Mouse (Mus musculus): ENCODE data around the gene Rps16. TPM values are rescaled to one million over a fixed set of nuclear protein-coding genes. Genes with fewer than 3 reads are reported as not detected.
A peak's percentile ranks its signal among the peaks of the same experiment; 100 is the strongest.

The Rps16 gene
- polyA plus RNA-seq, 1 experiment from 2014 or later = 844 TPM

- no peaks in the 10 kb centered on the region for H3K9me3 ChIP-seq
- H3K27me3 ChIP-seq (ENCODE audit: insufficient read depth, poor library complexity, severe bottlenecking) = no peaks in the 10 kb centered on the region
- peaks cover 38% of the 10 kb centered on the region for H3K36me3 ChIP-seq
- peak overlapping the region; percentile 96 for H3K27ac ChIP-seq
- DNase-seq (ENCODE audit: low spot score) = no peak
- under 1% methylated on average over 43 of the region's 43 CpGs for WGBS
- peak overlapping the region; percentile 87 for H3K4me3 ChIP-seq
- peaks cover 56% of the 10 kb centered on the region for H3K4me1 ChIP-seq
Observed at GRCm38 (mm10) chr7:28371514-28371989, 21.1 kb downstream of the Rps16 start.

- under 1% methylated on average over 59 of the region's 66 CpGs for WGBS
- H3K4me1 ChIP-seq = peaks cover 65% of the 10 kb centered on the region
Observed at GRCm38 (mm10) chr7:28372251-28373108, 22.0 kb downstream of the Rps16 start, which contains the start of gene Plekhg2. Plekhg2 (minus strand) TSS chr7:28372599.

GRCm38 (mm10) chr7:28373131-28373581 lies 22.7 kb downstream of the Rps16 start:
- 1% methylated on average over 9 of the region's 9 CpGs for WGBS
- no peaks in the 10 kb centered on the region for H3K9me3 ChIP-seq
- no peak for DNase-seq (ENCODE audit: low spot score)
- H3K4me3 ChIP-seq = peak overlapping the region; percentile 87
- no peaks in the 10 kb centered on the region for H3K27me3 ChIP-seq (ENCODE audit: insufficient read depth, poor library complexity, severe bottlenecking)
- peaks cover 68% of the 10 kb centered on the region for H3K4me1 ChIP-seq
- H3K36me3 ChIP-seq = peaks cover 31% of the 10 kb centered on the region
- peak overlapping the region; percentile 96 for H3K27ac ChIP-seq

More at GRCm38 (mm10) chr7:28372251-28373108, 22.0 kb downstream of the Rps16 start, which contains the start of gene Plekhg2:
- Histone ChIP-seq H3K36me3 (peaks cover 33% of the 10 kb centered on the region), H3K9me3 (no peaks in the 10 kb centered on the region), H3K27ac (peak within 1 kb of the TSS; percentile 96), H3K4me3 (peak within 1 kb of the TSS; percentile 87), H3K27me3 (ENCODE audit: insufficient read depth, poor library complexity, severe bottlenecking) (no peaks in the 10 kb centered on the region)
- DNase-seq (ENCODE audit: low spot score) = peak; percentile 99

- no peak for DNase-seq (ENCODE audit: low spot score)
- Histone ChIP-seq H3K4me1 (peaks cover 65% of the 10 kb centered on the region), H3K36me3 (peaks cover 23% of the 10 kb centered on the region), H3K27me3 (ENCODE audit: insufficient read depth, poor library complexity, severe bottlenecking) (no peaks in the 10 kb centered on the region), H3K4me3 (peak overlapping the region; percentile 22; the same call in 1 of the 2 replicates), H3K9me3 (no peaks in the 10 kb centered on the region), H3K27ac (peak overlapping the region; percentile 97)
- 82% methylated on average over 7 of the region's 7 CpGs for WGBS
Observed at GRCm38 (mm10) chr7:28373891-28374495, 23.5 kb downstream of the Rps16 start.

- DNase-seq (ENCODE audit: low spot score) = no peak
- H3K4me1 ChIP-seq = peaks cover 64% of the 10 kb centered on the region
- 74% methylated on average over 10 of the region's 10 CpGs for WGBS
- no peaks in the 10 kb centered on the region for H3K9me3 ChIP-seq
- H3K27me3 ChIP-seq (ENCODE audit: insufficient read depth, poor library complexity, severe bottlenecking) = no peaks in the 10 kb centered on the region
- peak overlapping the region; percentile 97 for H3K27ac ChIP-seq
- H3K36me3 ChIP-seq = peaks cover 16% of the 10 kb centered on the region
- peak overlapping the region; percentile 55 for H3K4me3 ChIP-seq
Observed at GRCm38 (mm10) chr7:28374647-28375046, 24.2 kb downstream of the Rps16 start.

- Histone ChIP-seq H3K27me3 (ENCODE audit: insufficient read depth, poor library complexity, severe bottlenecking) (no peaks in the 10 kb centered on the region), H3K36me3 (peaks cover 9% of the 10 kb centered on the region), H3K4me3 (peak overlapping the region; percentile 55), H3K9me3 (no peaks in the 10 kb centered on the region), H3K4me1 (peaks cover 60% of the 10 kb centered on the region), H3K27ac (peak overlapping the region; percentile 97)
- WGBS = under 1% methylated on average over 36 of the region's 36 CpGs
- peak; percentile 97 for DNase-seq (ENCODE audit: low spot score)
Observed at GRCm38 (mm10) chr7:28375176-28375921, 24.9 kb downstream of the Rps16 start.

- Histone ChIP-seq H3K4me1 (peaks cover 61% of the 10 kb centered on the region), H3K4me3 (peak overlapping the region; percentile 55), H3K27me3 (ENCODE audit: insufficient read depth, poor library complexity, severe bottlenecking) (no peaks in the 10 kb centered on the region), H3K36me3 (peaks cover 9% of the 10 kb centered on the region), H3K27ac (peak overlapping the region; percentile 97), H3K9me3 (no peaks in the 10 kb centered on the region)
- WGBS = 2% methylated on average over 30 of the region's 30 CpGs
- DNase-seq (ENCODE audit: low spot score) = peak; percentile 90
Observed at GRCm38 (mm10) chr7:28376011-28376771, 25.7 kb downstream of the Rps16 start.

GRCm38 (mm10) chr7:28377190-28378065 lies 27.0 kb downstream of the Rps16 start:
- H3K4me3 ChIP-seq = peak overlapping the region; percentile 80
- H3K9me3 ChIP-seq = no peaks in the 10 kb centered on the region
- no peak for DNase-seq (ENCODE audit: low spot score)
- peaks cover 9% of the 10 kb centered on the region for H3K36me3 ChIP-seq
- no peaks in the 10 kb centered on the region for H3K27me3 ChIP-seq (ENCODE audit: insufficient read depth, poor library complexity, severe bottlenecking)
- 64% methylated on average over 18 of the region's 18 CpGs for whole genome bisulfite sequencing
- peak overlapping the region; percentile 97 for H3K27ac ChIP-seq
- H3K4me1 ChIP-seq = peaks cover 73% of the 10 kb centered on the region

- Histone ChIP-seq H3K36me3 (peaks cover 9% of the 10 kb centered on the region), H3K27ac (peak overlapping the region; percentile 97), H3K4me1 (peaks cover 81% of the 10 kb centered on the region), H3K9me3 (no peaks in the 10 kb centered on the region), H3K4me3 (peak overlapping the region; percentile 80), H3K27me3 (ENCODE audit: insufficient read depth, poor library complexity, severe bottlenecking) (no peaks in the 10 kb centered on the region)
- no peak for DNase-seq (ENCODE audit: low spot score)
- 33% methylated on average over 32 of the region's 32 CpGs for WGBS
Observed at GRCm38 (mm10) chr7:28378066-28378690, 27.7 kb downstream of the Rps16 start.

GRCm38 (mm10) chr7:28378769-28379651 lies 28.6 kb downstream of the Rps16 start:
- Histone ChIP-seq H3K27me3 (ENCODE audit: insufficient read depth, poor library complexity, severe bottlenecking) (no peaks in the 10 kb centered on the region), H3K4me3 (peak overlapping the region; percentile 80), H3K36me3 (peaks cover 9% of the 10 kb centered on the region), H3K4me1 (peaks cover 83% of the 10 kb centered on the region), H3K9me3 (no peaks in the 10 kb centered on the region), H3K27ac (peak overlapping the region; percentile 97)
- under 1% methylated on average over 53 of the region's 53 CpGs for WGBS
- DNase-seq (ENCODE audit: low spot score) = peak; percentile 95
